Comparison of ENCODE assay signal across 17 mouse cellular contexts in genomic region chr9:67437511-67437910, GRCm38 (mm10).
"Had no signal": no experiment of that assay in that cellular context is flagged by ENCODE, and none has a peak within 500 bp of the region (broad histone marks: within the 10 kb centered on the region; RNA-seq: fewer than 3 reads in every experiment).

No protein-coding gene starts in this region.

- H3K4me2 ChIP-seq: intestine, embryonic 15.5 days; limb, embryonic 12.5 days; limb, embryonic 15.5 days; liver, embryonic 13.5 days; midbrain, embryonic 11.5 days; neural tube, embryonic 12.5 days had no signal

- H3K4me3 ChIP-seq: intestine, embryonic 15.5 days; limb, embryonic 12.5 days; limb, embryonic 15.5 days; liver, embryonic 13.5 days; neural tube, embryonic 12.5 days had no signal

- H3K36me3 ChIP-seq: intestine, embryonic 15.5 days; limb, embryonic 12.5 days; limb, embryonic 15.5 days; liver, embryonic 13.5 days; neural tube, embryonic 12.5 days had no signal

- H3K4me1 ChIP-seq: liver, embryonic 13.5 days had no signal

- H3K27me3 ChIP-seq: intestine, embryonic 15.5 days; limb, embryonic 12.5 days; limb, embryonic 15.5 days; liver, embryonic 13.5 days; neural tube, embryonic 12.5 days had no signal

- H3K27ac ChIP-seq: intestine, embryonic 15.5 days; kidney, postnatal 0 days; limb, embryonic 12.5 days; limb, embryonic 15.5 days; liver, embryonic 13.5 days; neural tube, embryonic 12.5 days had no signal

- DNase-seq: left cerebral cortex, postnatal 4 days; liver, embryonic 13.5 days; lung, adult 2 months; lung, postnatal 14 days; lung, postnatal 4 days; midbrain, embryonic 14.5 days; retina, postnatal 1 day; right cerebral cortex, postnatal 25 days; thymus, adult 18-20 months; thymus, postnatal 36 days had no signal

- H3K9me3 ChIP-seq: intestine, embryonic 15.5 days; limb, embryonic 12.5 days; limb, embryonic 15.5 days; liver, embryonic 13.5 days; neural tube, embryonic 12.5 days had no signal

- ATAC-seq: hindbrain, embryonic 16.5 days; intestine, embryonic 15.5 days had no signal

- H3K9ac ChIP-seq: intestine, embryonic 15.5 days; limb, embryonic 12.5 days; limb, embryonic 15.5 days; liver, embryonic 13.5 days; neural tube, embryonic 12.5 days had no signal
